ENCODE assay signal across 8 mouse cellular contexts in the genomic region with DNA sequence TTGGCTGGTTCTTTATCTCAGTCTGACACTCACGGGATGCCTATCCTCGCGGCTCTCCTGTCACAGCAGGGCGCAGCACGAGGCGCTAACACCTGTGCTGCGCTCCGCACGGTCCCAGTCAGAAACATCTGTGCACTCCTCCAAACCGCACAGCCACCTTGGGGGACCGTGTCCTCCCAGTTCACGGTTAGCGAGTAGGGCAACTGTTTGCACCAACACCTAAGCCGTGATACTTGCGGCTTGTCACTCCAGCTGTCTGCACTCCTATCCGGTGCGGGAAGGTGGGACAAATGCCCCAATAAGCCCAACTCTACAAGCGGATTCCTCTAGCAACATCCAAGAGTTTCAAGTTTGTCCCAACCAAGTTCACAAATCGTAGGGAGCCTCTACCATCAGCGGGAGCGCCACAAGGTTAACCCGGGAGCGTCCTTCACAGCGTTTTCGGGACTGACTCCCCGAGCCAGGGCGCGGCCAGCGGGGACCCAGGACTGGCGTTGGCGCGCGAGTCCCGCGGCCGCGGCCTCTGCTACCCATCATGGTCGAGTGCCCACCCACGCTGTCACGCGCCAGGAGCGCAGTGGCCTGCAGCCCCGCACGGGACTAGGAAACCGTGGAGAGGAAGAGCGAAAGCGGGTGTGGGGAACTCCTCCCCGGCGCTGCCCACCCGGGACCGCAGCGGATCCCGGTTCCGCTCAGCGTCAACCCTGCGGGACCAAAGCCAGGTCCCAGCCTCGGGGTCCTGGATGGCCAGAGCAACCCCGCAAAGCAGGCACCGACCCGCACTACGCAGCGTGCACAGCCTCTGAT. TPM values are rescaled to one million over a fixed set of nuclear protein-coding genes. Genes with fewer than 3 reads are reported as not detected.
DNase-seq lines count a peak whose midpoint lies in the region; ATAC-seq and TF ChIP-seq lines count a peak whose summit lies in the region.

No protein-coding gene starts in this region.

- no peak for TF ChIP-seq CTCF in liver, adult 2 months (IDR thresholded peaks at IDR 0.05; ENCODE audit: low read depth, low read length)

- no peaks in the 10 kb centered on the region; the same call in 1 of the 2 replicates for H3K27me3 ChIP-seq in embryonic facial prominence, embryonic 11.5 days (ENCODE audit: control insufficient read depth, insufficient read depth, low read length)
- no peaks in the 10 kb centered on the region for H3K27me3 ChIP-seq in liver, adult 2 months (ENCODE audit: control insufficient read depth, insufficient read depth, low read length)
- peaks cover 18% of the 10 kb centered on the region for H3K27me3 ChIP-seq in myocyte (ENCODE audit: control insufficient read depth, insufficient read depth, insufficient read length)
- no peaks in the 10 kb centered on the region for H3K27me3 ChIP-seq in stomach, embryonic 16.5 days (ENCODE audit: control insufficient read depth, insufficient read depth, low read length)

- ATAC-seq in embryonic facial prominence, embryonic 11.5 days (replicated peaks; ENCODE audit: insufficient number of reproducible peaks, low FRiP score, low TSS enrichment, low read depth), result 0 out of 2 replicates have a peak, but pooled peaks have one; percentile 41
- no peak for ATAC-seq in stomach, embryonic 16.5 days (ENCODE audit: insufficient read depth, low FRiP score)

- H3K9me3 ChIP-seq in embryonic facial prominence, embryonic 11.5 days (replicated peaks; ENCODE audit: control insufficient read depth, low read length), result no peaks in the 10 kb centered on the region
- H3K9me3 ChIP-seq in stomach, embryonic 16.5 days (replicated peaks; ENCODE audit: control insufficient read depth, low read length), result no peaks in the 10 kb centered on the region

- H3ac ChIP-seq in myocyte (ENCODE audit: control insufficient read depth, insufficient read length), result no peak overlapping the region

- WGBS in embryonic facial prominence, embryonic 11.5 days, result under 1% methylated on average over 62 of the region's 62 CpGs
- 1% methylated on average over 62 of the region's 62 CpGs for WGBS in liver, adult 2 months
- WGBS in stomach, embryonic 16.5 days, result under 1% methylated on average over 62 of the region's 62 CpGs

- no peaks in the 10 kb centered on the region for H3K4me1 ChIP-seq in embryonic facial prominence, embryonic 11.5 days (ENCODE audit: control insufficient read depth, insufficient read depth, low read length)
- peaks cover 4% of the 10 kb centered on the region for H3K4me1 ChIP-seq in liver, adult 2 months (ENCODE audit: control insufficient read depth, insufficient read depth, low read length)
- H3K4me1 ChIP-seq in stomach, embryonic 16.5 days (ENCODE audit: control insufficient read depth, insufficient read depth, low read length), result peaks cover 12% of the 10 kb centered on the region; the same call in 1 of the 2 replicates

- H3K27ac ChIP-seq in embryonic facial prominence, embryonic 11.5 days (replicated peaks; ENCODE audit: low read depth, low read length), result peak overlapping the region; percentile 79; the same call in 1 of the 2 replicates
- H3K27ac ChIP-seq in liver, adult 2 months (replicated peaks; ENCODE audit: insufficient read depth, low read depth, low read length), result peak overlapping the region; percentile 45
- H3K27ac ChIP-seq in stomach, embryonic 16.5 days (ENCODE audit: low read length), result peak overlapping the region; percentile 93

- peak overlapping the region; percentile 96 for H3K4me2 ChIP-seq in embryonic facial prominence, embryonic 11.5 days (ENCODE audit: low read depth, low read length)
- peak overlapping the region; percentile 65 for H3K4me2 ChIP-seq in myocyte (ENCODE audit: low read depth)
- peak overlapping the region; percentile 65 for H3K4me2 ChIP-seq in stomach, embryonic 16.5 days (ENCODE audit: low read depth, low read length)

- peak overlapping the region; percentile 82 for H3K9ac ChIP-seq in embryonic facial prominence, embryonic 11.5 days (replicated peaks; ENCODE audit: low read length)
- peak overlapping the region; percentile 86 for H3K9ac ChIP-seq in liver, adult 2 months (ENCODE audit: low read depth, low read length)
- peak overlapping the region; percentile 89 for H3K9ac ChIP-seq in stomach, embryonic 16.5 days (ENCODE audit: low read length)

- peak overlapping the region; percentile 87 for H3K4me3 ChIP-seq in embryonic facial prominence, embryonic 11.5 days (ENCODE audit: low read depth, low read length)
- H3K4me3 ChIP-seq in liver, adult 2 months (ENCODE audit: insufficient read depth, low read depth, low read length), result peak overlapping the region; percentile 88
- peak overlapping the region; percentile 22 for H3K4me3 ChIP-seq in myocyte
- peak overlapping the region; percentile 73 for H3K4me3 ChIP-seq in stomach, embryonic 16.5 days (replicated peaks; ENCODE audit: low read length)

- H3K79me2 ChIP-seq in liver, adult 2 months (ENCODE audit: control insufficient read depth, insufficient read depth, low read length), result no peaks in the 10 kb centered on the region; the same call in 1 of the 2 replicates
- no peaks in the 10 kb centered on the region for H3K79me2 ChIP-seq in myocyte (ENCODE audit: control insufficient read depth, insufficient read depth)

- 0 out of 2 replicates have a peak, but pooled peaks have one; percentile 6 for TF ChIP-seq POLR2A in liver, adult 2 months (IDR thresholded peaks at IDR 0.05; ENCODE audit: extremely low read depth, insufficient read depth, low read length)
- TF ChIP-seq POLR2A in myocyte (IDR thresholded peaks at IDR 0.05; ENCODE audit: insufficient read length, low read depth), result no peak

- DNase-seq in kidney, adult 11 months, result peak; percentile 40
- no peak for DNase-seq in kidney, postnatal 14 days
- peak; percentile 22 for DNase-seq in WW6 (ENCODE audit: low read depth, low spot score)
- peak; percentile 37 for DNase-seq in embryonic facial prominence, embryonic 11.5 days (ENCODE audit: low spot score)
- peak; percentile 68 to 69 for DNase-seq in heart, postnatal 14 days
- no peak for DNase-seq in liver, adult 2 months (ENCODE audit: extremely low read depth, low read depth, low spot score)

- no peaks in the 10 kb centered on the region for H3K36me3 ChIP-seq in embryonic facial prominence, embryonic 11.5 days (replicated peaks; ENCODE audit: control insufficient read depth, insufficient read depth, low read depth, low read length)
- no peaks in the 10 kb centered on the region for H3K36me3 ChIP-seq in liver, adult 2 months (ENCODE audit: control insufficient read depth, insufficient read depth, low read length)
- no peaks in the 10 kb centered on the region for H3K36me3 ChIP-seq in myocyte (ENCODE audit: control insufficient read depth, insufficient read depth)
- no peaks in the 10 kb centered on the region for H3K36me3 ChIP-seq in stomach, embryonic 16.5 days (ENCODE audit: control insufficient read depth, insufficient read depth, low read length)

- intact Hi-C loops in heart, postnatal 14 days (cut with DNase I), result loop anchor here (2.0 to 5.0 kb wide), 4 partner anchors 51 to 292 kb away; no protein-coding TSS in a partner anchor

TF ChIP-seq in myocyte, 11 proteins besides CTCF, POLR2A, EP300 and RAD21:
- no peak for TF ChIP-seq REST (IDR thresholded peaks at IDR 0.05; ENCODE audit: insufficient read depth, insufficient read length)
- no peak for TF ChIP-seq POLR2AphosphoS2 (IDR thresholded peaks at IDR 0.05; ENCODE audit: insufficient read length, low read depth)
- no peak for TF ChIP-seq TCF12 (IDR thresholded peaks at IDR 0.05; ENCODE audit: insufficient read depth, poor library complexity, severe bottlenecking)
- no peak for TF ChIP-seq TCF3 (IDR thresholded peaks at IDR 0.05; ENCODE audit: insufficient read length, low read depth)
- TF ChIP-seq MYOG (IDR thresholded peaks at IDR 0.05; ENCODE audit: control insufficient read depth in 1 of 3, insufficient read depth in 1 of 3, insufficient read length in 2 of 3, low read depth in 2 of 3), result no peak
- TF ChIP-seq E2F4 (IDR thresholded peaks at IDR 0.05; ENCODE audit: insufficient read depth), result no peak
- TF ChIP-seq CEBPB (IDR thresholded peaks at IDR 0.05; ENCODE audit: insufficient read depth, poor library complexity, severe bottlenecking), result no peak
- TF ChIP-seq SRF (IDR thresholded peaks at IDR 0.05; ENCODE audit: control insufficient read depth, insufficient read length, low read depth), result no peak
- TF ChIP-seq MYOD1 (IDR thresholded peaks at IDR 0.05; ENCODE audit: control insufficient read depth in 1 of 3, insufficient read length in 2 of 3, low read depth in 2 of 3), result no peak
- no peak for TF ChIP-seq MAX (IDR thresholded peaks at IDR 0.05; ENCODE audit: low read depth)
- TF ChIP-seq USF1 (IDR thresholded peaks at IDR 0.05; ENCODE audit: low read depth), result no peak

RNA-seq across cellular contexts. Expression of gene Tgfbr3, which starts 0.8 kb away (rescaled TPM):
- 10.5 and 12.3 TPM in 2 replicates for polyA plus RNA-seq in embryonic facial prominence, embryonic 11.5 days (2014; fragmentation: Nextera tagmentation; extraction: Ambion mirVana)
- 10 to 100 TPM; 47.3 to 59.0 TPM for total RNA-seq in heart, postnatal 14 days (2021)
- 6.6 and 8.2 TPM in 2 replicates for total RNA-seq in liver, adult 2 months (2014; rRNA removed)
- 2.2 and 4.0 TPM in 2 replicates for polyA plus RNA-seq in liver, adult 2 months (2012; rRNA removed)
- polyA plus RNA-seq in myocyte (2012; fragmentation: generic; extraction: Trizol), result 0.71 TPM
- 29.5 and 31.1 TPM in 2 replicates for polyA plus RNA-seq in stomach, embryonic 16.5 days (2015; fragmentation: Nextera tagmentation; extraction: Ambion mirVana)

RNA-seq across cellular contexts. Expression of gene Brdt, which starts 42.3 kb away (rescaled TPM):
- polyA plus RNA-seq in embryonic facial prominence, embryonic 11.5 days (2014; fragmentation: Nextera tagmentation; extraction: Ambion mirVana), result 2.5 and 3.2 TPM in 2 replicates
- total RNA-seq in heart, postnatal 14 days (2021), result under 1 TPM; 0.63 to 0.98 TPM
- 1.8 and 1.9 TPM in 2 replicates for total RNA-seq in liver, adult 2 months (2014; rRNA removed)
- polyA plus RNA-seq in liver, adult 2 months (2012; rRNA removed), result 0.81 and 0.83 TPM in 2 replicates
- polyA plus RNA-seq in myocyte (2012; fragmentation: generic; extraction: Trizol), result 0.95 TPM
- 2.2 and 2.4 TPM in 2 replicates for polyA plus RNA-seq in stomach, embryonic 16.5 days (2015; fragmentation: Nextera tagmentation; extraction: Ambion mirVana)

Comparison
In these comparisons a context has a peak if more than half of its experiments do, and no peak if none do; other contexts are left out.
1. DNase-seq: peak in kidney, adult 11 months (single experiment), WW6 (single experiment), embryonic facial prominence, embryonic 11.5 days (single experiment) and heart, postnatal 14 days (2 of 2); none in kidney, postnatal 14 days (single experiment) and liver, adult 2 months (single experiment).
2. H3K4me3 ChIP-seq: peak in every context shown above with its lines; median percentile 88 in liver, adult 2 months; 87 in embryonic facial prominence, embryonic 11.5 days; 73 in stomach, embryonic 16.5 days; 22 in myocyte.
3. Peak in every context shown above with its lines, with median percentiles within 50 percentile points of each other: H3K27ac ChIP-seq, H3K4me2 ChIP-seq and H3K9ac ChIP-seq.